Mouse (Mus musculus): ENCODE measurements around the gene Plekhm3.
A peak's percentile ranks its signal among the peaks of the same experiment; 100 is the strongest.

Gene Plekhm3

DNA sequence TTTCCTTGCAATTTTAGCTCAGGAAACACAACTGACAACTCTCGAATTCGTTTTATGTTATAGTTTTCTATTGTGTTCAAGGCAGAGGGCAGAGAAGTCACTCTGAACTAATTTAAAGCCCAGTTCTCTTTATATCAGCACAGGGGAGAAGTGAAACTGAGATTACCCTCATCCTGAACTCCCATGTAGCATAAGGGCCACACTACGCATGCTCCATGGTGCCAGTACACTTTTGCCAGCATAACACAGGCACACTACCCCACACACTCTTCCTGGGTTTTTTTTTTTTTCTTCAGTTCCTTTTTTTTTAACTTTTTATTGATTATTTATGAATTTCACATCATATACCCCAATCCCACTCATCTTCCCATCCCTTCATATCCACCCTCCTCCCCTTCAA is 28.1 kb downstream of the Plekhm3 start:
- DNase-seq (ENCODE audit: low spot score in 2 of 2) = peak in 1 of 2 experiments; percentile 69

DNA sequence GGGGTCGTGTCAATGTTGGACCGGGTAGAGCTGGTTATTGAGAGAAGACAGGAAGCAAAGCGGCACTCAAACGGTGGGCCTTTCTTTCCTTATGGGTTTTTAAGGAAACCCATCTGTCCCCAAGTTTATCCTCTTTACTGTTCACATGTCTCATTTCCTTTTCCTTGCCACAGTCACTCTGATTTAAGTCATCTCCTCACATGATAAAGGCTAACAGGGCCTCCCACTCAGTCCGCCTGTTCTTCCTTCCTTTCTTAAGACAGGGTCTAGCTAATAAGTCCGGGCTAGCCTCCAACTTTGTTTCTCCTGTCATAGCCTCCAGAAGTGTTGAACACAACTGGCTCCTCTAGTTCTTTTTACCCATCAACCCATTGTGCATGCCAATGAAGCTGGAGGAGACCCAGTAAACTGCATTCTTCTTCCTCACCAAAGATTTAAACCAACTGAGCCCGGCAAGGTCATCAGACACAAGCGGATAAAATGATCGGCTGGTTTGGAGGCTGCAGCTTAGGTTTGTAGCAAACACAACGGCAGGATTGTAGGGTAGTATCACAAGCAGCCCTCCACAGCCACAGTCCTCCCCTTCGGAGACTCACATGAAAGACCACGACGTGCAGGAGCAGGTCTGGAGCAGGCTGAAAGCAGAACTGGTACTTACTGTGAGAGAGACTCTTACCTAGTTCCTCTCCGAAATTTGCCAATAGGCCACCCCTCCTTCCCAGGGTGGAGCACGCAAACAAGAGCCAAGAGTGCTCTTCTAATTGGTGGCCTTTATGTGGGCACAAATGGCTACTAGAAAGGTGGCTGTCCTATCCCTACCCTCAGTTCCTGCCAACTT is 29.0 kb downstream of the Plekhm3 start:
- peak in 1 of 2 experiments; percentile 78 for DNase-seq (ENCODE audit: low spot score in 2 of 2)

DNA sequence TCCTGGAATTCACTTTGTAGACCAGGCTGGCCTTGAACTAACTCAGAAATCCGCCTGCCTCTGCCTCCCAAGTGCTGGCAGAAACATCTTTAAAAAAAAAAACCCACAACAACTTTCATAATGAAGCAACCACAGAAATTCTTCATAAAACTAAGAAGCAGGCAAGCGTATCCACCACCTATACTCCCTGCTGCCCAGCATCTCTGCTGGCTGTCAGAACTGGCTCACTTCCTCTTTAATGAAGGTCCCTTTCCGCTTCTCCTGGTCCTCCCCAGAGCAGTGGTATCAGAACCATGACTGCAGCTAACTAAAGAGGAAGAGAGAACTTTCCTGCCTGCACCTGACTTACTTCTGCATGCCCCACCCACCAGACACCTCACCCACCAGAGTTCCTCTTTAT is 31.0 kb downstream of the Plekhm3 start:
- peak in 1 of 2 experiments; percentile 83 for DNase-seq (ENCODE audit: low spot score in 2 of 2)

DNA sequence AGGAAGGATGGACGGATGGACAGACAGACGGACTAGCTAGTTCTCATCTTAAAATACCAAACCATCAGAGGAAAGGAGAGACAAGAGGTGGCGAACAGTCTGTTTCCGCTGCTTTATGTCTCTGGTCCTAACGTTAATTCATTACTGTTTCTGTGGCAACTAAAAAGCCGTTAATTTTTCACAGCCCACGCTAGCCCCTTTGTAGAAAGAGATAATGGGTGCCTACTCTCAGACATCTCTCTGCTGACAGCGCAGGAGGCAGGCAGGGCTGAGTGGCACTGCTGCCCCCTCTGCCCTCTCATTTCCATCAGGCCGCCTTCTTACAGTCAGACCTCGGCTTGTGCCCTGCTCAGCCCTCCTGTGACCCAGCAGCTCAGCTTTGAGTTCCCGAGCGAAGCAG is 32.3 kb downstream of the Plekhm3 start:
- DNase-seq (ENCODE audit: low spot score in 2 of 2) = no peak

DNA sequence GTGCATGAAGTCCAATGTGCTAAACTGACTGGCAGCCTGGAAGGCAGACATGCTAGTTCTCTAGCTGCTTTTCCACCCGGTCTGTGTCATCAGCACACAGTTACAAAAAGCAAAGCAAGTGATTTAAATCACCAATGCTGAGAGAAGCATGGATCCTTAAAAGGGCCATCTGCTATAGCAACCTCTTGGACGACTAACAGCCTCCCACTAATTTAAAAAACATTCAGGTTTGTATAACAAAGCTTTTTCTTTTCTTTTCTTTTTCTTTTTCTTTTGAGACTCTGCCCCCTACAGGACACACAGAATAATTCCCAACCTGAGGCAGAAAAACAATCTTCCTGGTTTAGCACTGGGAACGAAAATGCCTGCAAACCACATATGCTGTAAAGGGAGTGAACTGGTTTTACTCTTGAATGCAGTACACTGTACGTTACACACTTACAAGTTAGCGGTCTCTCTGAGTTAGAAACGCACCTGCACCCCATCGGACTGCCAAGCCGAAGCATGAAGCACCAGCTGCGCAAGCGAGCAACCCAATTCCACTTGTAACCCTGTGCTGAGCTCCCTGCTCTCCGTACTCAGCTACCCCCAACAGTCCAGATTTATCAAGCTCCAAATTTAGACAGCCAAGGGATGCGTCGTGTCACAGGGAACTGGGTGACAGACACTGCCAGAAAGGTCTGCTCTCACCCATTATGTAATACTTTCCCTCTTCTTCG is 37.7 kb downstream of the Plekhm3 start:
- peak; percentile 1 to 5 for DNase-seq (ENCODE audit: low spot score in 2 of 2)

DNA sequence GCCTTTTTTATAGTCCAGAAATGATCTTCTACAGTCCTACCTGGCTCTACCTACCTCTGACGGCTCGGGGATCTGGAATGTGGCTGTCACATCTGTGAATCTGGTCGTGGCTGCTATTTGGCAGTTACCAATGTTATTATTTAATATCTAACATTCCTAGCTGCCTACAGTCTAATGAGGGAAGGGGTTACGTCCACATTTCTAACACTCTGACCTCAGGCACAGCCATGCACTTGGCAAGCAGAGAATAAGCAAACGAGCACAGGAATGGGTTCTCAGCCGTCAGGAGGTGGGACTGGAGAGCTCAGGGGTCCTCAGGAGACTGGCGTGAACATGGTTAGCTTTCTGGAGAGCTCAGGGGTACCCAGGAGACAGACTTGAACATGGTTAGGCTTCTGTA is 38.7 kb downstream of the Plekhm3 start:
- no peak for DNase-seq (ENCODE audit: low spot score in 2 of 2)

DNA sequence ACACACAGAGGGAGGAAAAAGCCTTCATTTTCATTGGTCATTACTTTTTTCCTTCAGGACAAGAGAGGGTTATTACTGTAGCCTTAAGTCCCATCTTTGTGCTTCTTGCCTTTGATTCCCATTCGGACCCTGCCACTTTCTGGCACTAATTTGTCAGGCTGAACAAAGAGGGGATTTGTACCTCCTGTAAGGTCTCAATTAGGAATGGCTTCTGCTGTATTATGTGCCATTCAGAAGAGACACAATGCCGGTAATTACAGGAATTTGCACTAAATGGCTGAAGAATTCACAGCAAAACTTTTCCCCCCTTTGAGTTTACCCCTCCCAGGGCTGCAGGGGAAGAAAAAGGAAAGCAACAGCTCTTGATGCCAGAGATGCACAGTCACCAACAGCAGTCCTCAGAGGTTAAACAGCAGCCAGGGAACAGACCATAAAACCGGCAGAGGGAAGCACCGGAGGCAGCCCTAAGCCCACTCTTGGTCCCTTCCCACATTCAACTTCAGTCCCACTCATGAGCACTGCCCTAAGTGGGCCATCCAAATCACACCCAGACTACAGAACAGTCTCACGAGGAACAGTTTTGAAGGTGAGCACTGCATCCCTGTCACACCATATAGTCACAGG is 39.6 kb downstream of the Plekhm3 start:
- no peak for DNase-seq (ENCODE audit: low spot score in 2 of 2)

DNA sequence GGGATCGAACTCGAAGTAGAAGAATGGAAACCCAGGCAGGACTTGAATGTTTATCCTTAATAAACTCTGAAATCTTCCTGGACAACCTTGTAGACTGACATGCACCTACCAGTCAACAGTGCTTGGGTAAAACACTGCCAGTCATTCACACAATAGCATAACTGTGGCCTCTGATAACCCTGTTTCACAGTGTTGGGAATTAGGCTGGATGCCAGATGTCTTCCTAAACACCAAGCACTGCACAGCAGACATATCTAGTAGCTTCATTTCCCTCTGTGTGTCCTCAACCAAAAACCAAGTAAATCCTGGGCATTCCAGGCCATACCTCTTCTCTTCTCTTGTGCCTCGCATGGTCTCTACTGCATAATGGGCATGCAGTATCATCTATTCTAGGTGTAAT is 42.3 kb downstream of the Plekhm3 start:
- no peak for DNase-seq (ENCODE audit: low spot score in 2 of 2)

DNA sequence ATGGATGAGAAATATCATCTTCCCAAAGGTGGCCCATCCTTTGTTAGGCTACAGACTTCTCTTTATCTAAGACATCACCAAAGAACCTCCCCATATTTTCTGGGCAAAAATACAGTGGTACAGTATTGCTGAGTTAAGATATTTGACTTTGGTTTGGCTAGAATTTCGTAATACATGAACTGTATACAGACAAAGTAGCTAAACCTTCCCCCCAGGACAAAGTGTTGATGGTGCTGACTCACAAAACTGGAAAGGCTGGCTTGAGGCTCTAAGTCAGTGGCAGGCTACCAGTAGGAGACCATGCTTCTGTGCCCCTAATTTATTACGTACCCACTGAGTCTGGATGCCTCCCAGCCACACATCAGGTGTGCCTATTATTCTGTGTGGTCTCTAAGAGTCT is 48.9 kb downstream of the Plekhm3 start:
- DNase-seq (ENCODE audit: low spot score in 2 of 2) = no peak

DNA sequence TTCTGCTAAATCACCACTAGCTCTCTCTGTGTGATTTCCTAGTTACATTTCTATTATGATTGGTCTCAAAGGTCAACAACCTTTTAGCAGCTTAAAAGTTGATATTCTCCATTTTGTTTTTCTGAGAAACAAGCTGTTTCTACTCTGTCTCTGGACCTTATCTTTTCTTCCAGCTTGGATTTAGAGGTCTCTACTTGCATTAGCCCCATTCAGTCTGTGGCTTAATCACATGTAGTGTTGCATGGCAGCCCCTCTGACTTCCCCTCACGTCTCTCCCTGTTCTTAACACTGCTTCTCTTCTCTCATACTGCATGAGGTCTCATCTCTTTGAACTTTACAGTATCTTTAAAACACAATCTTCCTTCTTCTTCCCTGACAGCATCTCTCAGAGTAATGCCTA is 50.4 kb downstream of the Plekhm3 start:
- no peak for DNase-seq (ENCODE audit: low spot score in 2 of 2)

DNA sequence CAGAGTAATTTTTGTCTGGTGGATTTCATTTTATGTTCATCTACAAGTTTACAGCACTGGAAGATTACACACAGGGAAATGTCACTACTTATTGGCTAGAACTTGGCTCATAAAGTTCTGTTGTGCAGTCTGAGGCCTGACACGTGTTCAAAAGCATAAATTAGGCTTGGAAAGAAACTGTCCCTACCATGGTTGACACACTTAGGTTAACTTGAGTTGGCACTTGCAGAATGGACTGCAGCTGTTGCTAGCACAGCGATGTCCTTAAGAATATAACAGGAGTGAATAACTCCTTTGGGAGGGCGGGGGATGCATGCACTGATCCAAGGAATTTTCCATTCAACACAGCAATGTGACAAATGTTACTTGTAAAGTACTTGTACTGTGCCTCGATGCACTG is 53.2 kb downstream of the Plekhm3 start:
- no peak for DNase-seq (ENCODE audit: low spot score in 2 of 2)

DNA sequence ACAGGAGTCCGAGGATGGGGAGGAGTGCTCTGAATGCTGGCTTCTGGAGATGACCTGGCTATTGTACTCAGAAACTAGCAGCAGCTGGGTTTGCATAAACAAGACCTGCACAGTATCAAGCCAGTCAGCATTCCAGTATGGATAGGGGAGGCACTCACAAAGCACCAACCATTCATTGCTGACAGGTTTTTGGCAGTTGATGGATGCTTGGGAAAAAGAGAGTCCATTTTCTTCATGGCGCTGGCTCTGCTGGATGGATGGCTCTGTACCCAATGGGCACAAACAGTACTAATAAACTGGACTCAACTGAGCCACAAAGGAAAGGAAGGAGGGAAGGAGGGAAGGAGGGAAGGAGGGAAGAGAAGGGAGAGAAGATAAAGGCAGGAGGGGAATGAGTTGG is 53.8 kb downstream of the Plekhm3 start:
- no peak for DNase-seq (ENCODE audit: low spot score in 2 of 2)

DNA sequence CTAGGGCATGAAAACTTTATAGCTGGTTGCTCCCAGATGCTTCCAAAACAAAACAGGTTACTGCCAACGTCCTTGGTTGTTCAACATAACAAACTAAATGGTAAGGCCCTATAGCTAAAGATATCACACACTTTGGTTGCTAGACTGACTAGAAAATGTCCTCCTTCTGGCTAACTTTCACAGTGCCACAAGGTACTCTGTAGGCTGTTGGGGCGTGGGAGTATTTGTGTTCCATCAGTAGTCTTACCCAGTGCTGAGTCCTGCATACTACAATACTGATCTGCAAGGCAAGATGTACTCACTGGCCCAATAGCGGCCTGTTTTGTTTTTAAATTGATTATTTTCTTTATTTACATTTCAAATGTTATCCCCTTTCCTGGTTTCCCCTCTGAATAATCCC is 56.9 kb downstream of the Plekhm3 start:
- DNase-seq (ENCODE audit: low spot score in 2 of 2) = no peak

DNA sequence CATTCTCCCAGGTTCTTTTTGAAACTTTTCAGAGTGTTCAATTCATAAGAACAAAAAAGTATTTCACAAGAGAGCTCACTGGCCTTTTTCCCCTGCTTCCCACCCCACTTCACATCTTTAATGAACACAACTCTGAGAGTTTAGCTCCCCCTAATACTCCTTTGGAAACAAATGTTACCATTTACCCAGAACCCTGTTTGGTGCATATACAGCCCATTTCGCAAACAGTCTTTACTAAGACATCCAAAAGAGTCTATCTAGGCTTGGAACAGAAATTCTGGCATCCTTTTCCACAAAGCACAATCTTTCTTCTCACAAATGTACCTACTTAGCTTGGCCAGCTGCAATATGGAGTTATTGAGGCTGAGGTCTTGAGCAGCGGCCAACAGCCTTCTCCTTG is 59.1 kb downstream of the Plekhm3 start:
- DNase-seq (ENCODE audit: low spot score in 2 of 2) = no peak

DNA sequence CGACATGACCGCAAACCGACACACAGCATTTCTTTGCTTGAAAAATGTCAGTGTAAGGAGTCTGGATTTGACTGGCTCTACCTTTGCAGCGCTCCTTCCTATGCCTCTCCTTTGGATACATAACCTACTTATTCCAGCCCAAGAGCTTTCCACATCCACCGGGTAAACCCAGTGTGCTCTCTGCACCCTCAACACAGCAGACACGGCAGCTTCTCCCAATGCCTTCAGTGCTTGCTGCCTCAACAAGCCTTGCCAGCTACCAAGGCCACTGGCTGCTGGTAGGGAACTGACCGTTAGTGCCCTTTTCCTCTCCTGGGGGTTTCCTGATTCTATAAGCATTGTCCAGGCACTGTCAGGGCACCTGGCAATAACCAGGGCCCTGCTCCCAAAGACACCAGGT is 62.8 kb downstream of the Plekhm3 start:
- no peak for DNase-seq (ENCODE audit: low spot score in 2 of 2)

DNA sequence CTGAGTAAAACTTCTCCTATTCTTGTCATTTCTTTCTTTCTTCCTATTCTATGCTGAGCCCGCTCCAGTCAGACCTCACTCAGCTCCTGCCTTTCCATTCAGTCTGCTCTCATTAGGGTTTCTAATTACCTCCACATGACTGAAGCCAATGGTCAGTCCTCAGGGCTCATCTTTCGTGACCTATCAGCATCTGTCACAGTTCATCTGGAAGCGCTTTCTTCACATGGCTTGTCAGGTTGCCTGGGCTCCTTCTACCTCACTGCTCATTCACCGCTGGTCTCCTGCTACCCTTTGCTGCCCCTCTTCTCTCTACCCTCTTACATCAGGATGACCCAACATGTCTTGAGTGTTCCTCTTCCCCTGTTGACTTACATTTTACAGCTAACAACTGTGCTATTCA is 65.3 kb downstream of the Plekhm3 start:
- no peak for DNase-seq (ENCODE audit: low spot score in 2 of 2)

DNA sequence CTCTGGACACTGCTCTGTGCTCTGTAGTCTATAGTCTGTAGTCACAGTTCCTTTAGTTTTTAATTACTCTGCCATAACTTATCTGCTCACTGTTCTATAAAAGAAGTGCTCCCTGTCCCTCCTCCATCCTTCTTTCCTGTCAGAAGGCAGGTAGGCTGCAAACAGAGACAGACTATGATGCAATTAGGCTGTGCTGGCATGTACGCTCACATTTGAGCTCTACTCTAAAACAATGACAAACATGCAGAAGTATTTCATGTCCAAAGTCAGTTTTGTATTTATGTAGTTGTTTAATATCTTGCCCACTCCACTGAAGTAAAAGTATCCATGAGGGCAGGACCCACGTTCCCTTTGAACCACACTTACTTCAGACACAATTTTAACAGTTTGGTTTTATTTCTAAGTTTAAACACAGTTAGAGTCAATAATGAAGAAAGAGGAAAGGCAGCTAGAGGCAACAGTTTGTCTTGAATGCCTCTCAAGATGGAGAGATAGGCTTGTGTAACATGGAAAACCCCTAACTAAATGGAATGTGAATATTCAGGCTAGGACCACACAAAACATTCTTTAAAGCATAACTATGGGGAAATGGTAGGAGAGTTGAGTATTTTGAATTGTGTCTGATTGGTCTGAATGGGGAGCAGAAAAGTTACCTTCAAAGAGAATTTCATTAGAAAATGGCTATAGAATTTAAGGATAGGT is 69.0 kb downstream of the Plekhm3 start:
- no peak for DNase-seq (ENCODE audit: low spot score in 2 of 2)

DNA sequence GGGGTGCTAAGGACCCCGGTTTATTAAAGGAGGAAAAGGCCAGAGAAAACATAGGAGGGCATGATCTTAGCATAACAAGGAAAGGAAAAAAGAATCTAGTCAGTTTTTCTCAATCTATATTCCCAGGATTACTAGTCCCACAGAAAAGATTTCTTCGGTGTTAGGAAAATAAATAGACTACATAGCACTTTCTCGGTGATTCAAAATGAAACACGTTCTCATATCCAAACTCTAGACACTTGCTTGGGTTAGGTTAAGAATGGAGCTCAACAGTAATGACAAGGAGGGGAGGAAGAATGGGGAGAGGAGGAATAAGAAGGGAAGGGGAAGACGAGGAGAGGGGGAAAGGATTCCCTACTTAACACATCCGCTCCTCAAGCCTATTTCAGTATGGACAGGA is 69.9 kb downstream of the Plekhm3 start:
- no peak for DNase-seq (ENCODE audit: low spot score in 2 of 2)

DNA sequence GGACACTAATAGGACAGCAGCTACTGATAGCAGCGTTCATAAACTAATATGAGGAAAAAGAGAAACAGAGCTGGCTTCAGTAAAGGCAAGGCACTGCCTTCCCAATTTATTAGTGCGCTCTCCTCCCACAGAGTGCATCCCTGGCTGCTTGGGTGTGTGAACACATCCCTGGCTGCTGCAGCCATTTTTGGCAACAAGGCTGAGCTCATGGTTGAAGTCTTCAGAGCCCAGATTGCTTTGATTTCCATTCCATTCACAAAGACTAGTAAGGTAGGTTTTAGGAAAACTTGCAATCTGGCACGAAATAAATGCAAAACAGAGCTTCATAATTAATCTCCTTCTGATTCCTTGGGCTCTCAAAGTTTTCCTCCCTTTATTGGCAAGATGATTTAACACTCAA is 71.3 kb downstream of the Plekhm3 start:
- no peak for DNase-seq (ENCODE audit: low spot score in 2 of 2)

DNA sequence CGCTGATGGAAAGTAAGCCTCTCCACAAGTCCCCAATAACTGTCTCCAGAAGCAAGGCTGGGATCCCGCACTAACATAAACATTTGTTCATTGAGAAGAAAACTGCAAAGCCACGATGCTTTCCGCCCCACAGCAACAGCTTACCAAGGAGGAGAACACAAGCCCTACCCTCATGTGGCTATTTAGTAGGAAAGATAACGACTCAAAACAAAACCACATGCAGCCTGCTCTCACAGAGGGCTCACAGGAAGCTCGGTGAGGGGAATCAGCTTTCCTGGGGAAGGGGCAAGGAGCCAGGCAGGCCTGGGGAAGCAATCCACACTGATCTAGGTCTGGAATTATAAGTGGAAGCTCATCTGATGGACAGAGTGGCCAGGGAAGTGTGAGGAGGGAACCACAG is 72.6 kb downstream of the Plekhm3 start:
- DNase-seq (ENCODE audit: low spot score in 2 of 2) = no peak

DNA sequence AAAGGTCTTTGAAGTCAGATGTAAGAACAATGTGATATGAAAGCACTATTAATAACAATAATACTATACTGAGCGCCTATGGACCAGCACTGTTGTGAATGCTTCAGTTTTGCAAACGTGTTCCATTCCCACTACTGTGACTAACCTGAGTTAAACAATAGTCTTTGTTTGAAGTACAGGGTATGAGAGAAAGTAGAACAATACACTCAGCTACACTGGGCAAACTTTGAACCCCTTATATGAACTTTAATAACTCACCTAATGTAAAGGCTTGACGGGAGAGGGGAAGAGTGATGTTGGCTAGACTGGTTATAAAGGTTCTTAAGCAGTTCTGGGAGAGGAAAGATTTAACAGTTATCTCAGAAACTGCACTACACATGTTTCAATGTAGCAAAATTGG is 76.0 kb downstream of the Plekhm3 start:
- DNase-seq (ENCODE audit: low spot score in 2 of 2) = no peak

DNA sequence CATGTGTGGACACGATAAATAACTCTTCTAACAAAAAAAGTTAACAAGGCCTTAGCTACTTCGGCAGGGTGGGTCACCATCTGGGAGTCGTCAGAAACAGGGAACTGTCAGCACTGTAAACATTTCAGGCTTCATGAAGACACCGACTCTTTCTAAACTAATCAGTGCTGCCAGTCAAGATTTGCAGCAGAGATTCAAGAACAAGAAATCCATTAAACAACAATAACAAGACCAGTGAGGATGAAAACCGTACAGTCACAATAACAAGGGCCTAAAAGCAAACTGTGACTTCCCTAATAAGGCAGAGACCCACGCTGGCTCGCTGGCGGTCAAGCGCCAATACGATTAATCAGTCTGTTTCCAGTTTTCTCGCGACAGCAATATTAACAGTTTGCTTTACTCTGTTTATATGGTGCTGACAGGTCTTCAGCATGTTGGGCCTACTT is 77.8 kb downstream of the Plekhm3 start:
- no peak for DNase-seq (ENCODE audit: low spot score in 2 of 2)

Data from natural killer cell, adult 2 months (primary cell).